Mouse (Mus musculus) urinary bladder, adult 2 months (tissue): ENCODE data around the gene Tnfsf12. TPM values are rescaled to one million over a fixed set of nuclear protein-coding genes. Genes with fewer than 3 reads are reported as not detected.

Source experiments
- DNase-seq: peaks from one replicate; pipeline ENCODE4 v3.0.0; 2022; ENCODE audit warnings: low spot score
- polyA plus RNA-seq: library from polyadenylated mRNA; depleted of rRNA; stranded (reverse); fragments of >200 nt; gene quantifications from 2 replicates; pipeline ENCODE4 v1.2.3, GENCODE M21; 2012; rRNA removed

Tnfsf12 gene
- polyA plus RNA-seq, 1 experiment: 85.4 TPM

DNA sequence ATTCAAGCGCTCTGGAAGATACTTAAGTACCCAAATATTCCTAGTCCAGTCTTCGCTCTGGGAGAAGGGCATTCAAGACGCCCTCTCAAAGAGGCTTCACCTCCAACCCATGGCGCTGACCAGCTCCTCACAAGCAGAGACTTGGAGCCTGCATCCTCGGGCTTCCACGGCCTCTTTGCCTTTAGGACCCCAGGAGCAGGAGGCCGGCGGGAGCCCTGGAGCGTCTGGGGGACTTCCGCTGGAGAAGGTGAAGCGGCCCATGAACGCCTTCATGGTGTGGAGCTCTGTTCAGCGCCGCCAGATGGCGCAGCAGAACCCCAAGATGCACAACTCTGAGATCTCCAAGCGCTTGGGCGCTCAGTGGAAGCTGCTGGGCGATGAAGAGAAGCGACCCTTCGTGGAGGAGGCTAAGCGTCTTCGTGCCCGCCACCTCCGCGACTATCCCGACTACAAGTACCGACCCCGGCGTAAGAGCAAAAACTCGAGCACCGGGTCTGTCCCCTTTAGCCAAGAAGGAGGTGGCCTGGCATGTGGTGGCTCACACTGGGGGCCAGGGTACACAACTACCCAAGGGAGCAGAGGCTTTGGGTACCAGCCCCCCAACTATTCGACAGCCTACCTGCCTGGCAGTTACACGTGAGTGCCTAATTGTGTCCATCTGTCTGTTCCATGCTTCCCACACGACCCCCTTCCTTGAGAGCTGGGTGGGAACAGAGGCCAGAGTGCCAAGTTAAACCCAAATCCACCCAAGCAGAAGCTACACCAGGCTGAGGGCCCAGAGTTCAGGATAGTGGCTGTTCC is 40.2 kb downstream of the Tnfsf12 start, which contains the start of gene Sox15:
Sox15 (plus strand) TSS at position 51 of the 801 bp plus-strand sequence.
- peak; percentile 69 for DNase-seq

GRCm38 (mm10) chr11:69654760-69655159 is 40.9 kb downstream of the Tnfsf12 start:
- no peak for DNase-seq

GRCm38 (mm10) chr11:69653399-69653798 is 42.2 kb downstream of the Tnfsf12 start:
- no peak for DNase-seq

DNA sequence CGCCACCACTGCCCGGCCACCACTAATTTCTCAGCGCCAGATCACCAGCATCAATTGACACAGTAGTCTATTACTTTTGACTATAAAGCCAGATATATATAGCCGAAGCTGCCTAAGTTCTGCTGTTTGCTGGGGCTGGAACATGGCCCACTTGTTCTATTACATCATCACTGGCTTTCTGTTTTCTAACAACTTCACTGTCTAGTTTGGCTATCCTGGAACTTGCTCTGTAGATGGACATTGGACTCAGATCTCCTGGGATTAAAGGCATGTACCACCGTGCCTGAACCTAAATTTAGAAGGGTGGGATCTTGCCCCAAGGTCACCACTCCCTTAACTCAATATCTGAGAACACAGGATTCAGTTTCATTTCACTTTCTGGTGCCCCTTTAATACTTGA is 49.8 kb downstream of the Tnfsf12 start:
- DNase-seq: no peak

Other genes with a start within 250 kb of the Tnfsf12 start
- 0.19 and 0.22 TPM in 2 replicates for gene Dnah2, start 146.7 kb downstream of the Tnfsf12 start, polyA plus RNA-seq
- 0.99 and 1.1 TPM in 2 replicates for gene Efnb3, start 135.6 kb downstream of the Tnfsf12 start, polyA plus RNA-seq
- gene Wrap53, start 115.6 kb downstream of the Tnfsf12 start, polyA plus RNA-seq: 7.2 and 7.3 TPM in 2 replicates
- gene Trp53, start 115.5 kb downstream of the Tnfsf12 start, polyA plus RNA-seq: 77.8 and 85.8 TPM in 2 replicates
- gene Atp1b2, start 89.9 kb downstream of the Tnfsf12 start, polyA plus RNA-seq: 23.5 and 46.2 TPM in 2 replicates
- gene Shbg, start 77.9 kb downstream of the Tnfsf12 start, polyA plus RNA-seq: not detected in 2 replicates
- gene Sat2, start 73.8 kb downstream of the Tnfsf12 start, polyA plus RNA-seq: 18.4 and 19.5 TPM in 2 replicates
- gene Fxr2, start 62.9 kb downstream of the Tnfsf12 start, polyA plus RNA-seq: 74.8 and 85.8 TPM in 2 replicates
- gene Sox15, start 40.5 kb downstream of the Tnfsf12 start, polyA plus RNA-seq: 33.7 and 43.5 TPM in 2 replicates
- 62.0 and 86.7 TPM in 2 replicates for gene Mpdu1, start 33.2 kb downstream of the Tnfsf12 start, polyA plus RNA-seq
- 20.5 and 24.9 TPM in 2 replicates for gene Cd68, start 29.7 kb downstream of the Tnfsf12 start, polyA plus RNA-seq
- gene Eif4a1, start 23.4 kb downstream of the Tnfsf12 start, polyA plus RNA-seq: 461 and 554 TPM in 2 replicates
- gene Senp3, start 13.8 kb downstream of the Tnfsf12 start, polyA plus RNA-seq: 83.4 and 108 TPM in 2 replicates
- 5.1 and 6.8 TPM in 2 replicates for gene Tnfsf13, start 10.1 kb downstream of the Tnfsf12 start, polyA plus RNA-seq
- gene Tnfsfm13, start 249 bp upstream of the Tnfsf12 start, polyA plus RNA-seq: 10.0 and 10.3 TPM in 2 replicates
- gene Polr2a, start 62.8 kb upstream of the Tnfsf12 start, polyA plus RNA-seq: 9.4 and 24.4 TPM in 2 replicates
- gene Slc35g3, start 66.1 kb upstream of the Tnfsf12 start, polyA plus RNA-seq: 0.07 TPM in 1 of 2 replicates, not detected in the other
- gene Zbtb4, start 70.1 kb upstream of the Tnfsf12 start, polyA plus RNA-seq: 35.6 and 46.1 TPM in 2 replicates
- 15.6 and 25.0 TPM in 2 replicates for gene Chrnb1, start 100.1 kb upstream of the Tnfsf12 start, polyA plus RNA-seq
- 6.3 and 7.2 TPM in 2 replicates for gene Fgf11, start 106.0 kb upstream of the Tnfsf12 start, polyA plus RNA-seq
- 11.5 and 13.2 TPM in 2 replicates for gene Tmem102, start 109.8 kb upstream of the Tnfsf12 start, polyA plus RNA-seq
- gene Gm39566, start 119.4 kb upstream of the Tnfsf12 start, polyA plus RNA-seq: not detected in 2 replicates
- not detected in 2 replicates for gene Spem2, start 122.6 kb upstream of the Tnfsf12 start, polyA plus RNA-seq
- gene Spem1, start 126.3 kb upstream of the Tnfsf12 start, polyA plus RNA-seq: 0.55 and 0.71 TPM in 2 replicates
- gene Nlgn2, start 141.9 kb upstream of the Tnfsf12 start, polyA plus RNA-seq: 18.3 and 27.7 TPM in 2 replicates
- 202 and 261 TPM in 2 replicates for gene Tmem256, start 142.7 kb upstream of the Tnfsf12 start, polyA plus RNA-seq
- gene Plscr3, start 150.5 kb upstream of the Tnfsf12 start, polyA plus RNA-seq: 104 and 110 TPM in 2 replicates
- gene Tnk1, start 162.9 kb upstream of the Tnfsf12 start, polyA plus RNA-seq: 15.2 and 15.4 TPM in 2 replicates
- not detected in 2 replicates for gene Tmem95, start 182.2 kb upstream of the Tnfsf12 start, polyA plus RNA-seq
- gene Kctd11, start 185.6 kb upstream of the Tnfsf12 start, polyA plus RNA-seq: 11.8 and 13.8 TPM in 2 replicates
- 2.0 and 2.5 TPM in 2 replicates for gene Acap1, start 199.7 kb upstream of the Tnfsf12 start, polyA plus RNA-seq
- gene 2810408A11Rik, start 205.1 kb upstream of the Tnfsf12 start, polyA plus RNA-seq: 1.1 and 1.3 TPM in 2 replicates
- 43.4 and 47.8 TPM in 2 replicates for gene Neurl4, start 205.2 kb upstream of the Tnfsf12 start, polyA plus RNA-seq
- gene Gps2, start 218.0 kb upstream of the Tnfsf12 start, polyA plus RNA-seq: 56.3 and 63.2 TPM in 2 replicates
- gene Eif5a, start 226.1 kb upstream of the Tnfsf12 start, polyA plus RNA-seq: 565 and 624 TPM in 2 replicates
- 3.7 and 6.2 TPM in 2 replicates for gene Ybx2, start 239.9 kb upstream of the Tnfsf12 start, polyA plus RNA-seq